Mouse (Mus musculus) hindbrain, postnatal 0 days (tissue): ENCODE data around the gene Pdlim1. TPM values are rescaled to one million over a fixed set of nuclear protein-coding genes. Genes with fewer than 3 reads are reported as not detected.
A peak's percentile ranks its signal among the peaks of the same experiment; 100 is the strongest.

Source experiments
- ATAC-seq: fragments of 200-750 bp; cut with Nextera tagmentation; 2 replicates; pipeline ENCODE4 v1.8.0; 2017; ENCODE audit warnings: mild to moderate bottlenecking, moderate TSS enrichment, moderate library complexity
- DNase-seq: peaks from one replicate; pipeline ENCODE4 v3.0.0-alpha.2; 2015; ENCODE audit warnings: low spot score
- H3K27ac ChIP-seq: fragments of 300-500 bp; sonication (generic); 2 replicates; pipeline ENCODE4 v1.5.1; 2014; ENCODE audit warnings: mild to moderate bottlenecking
- H3K27me3 ChIP-seq: fragments of 300-500 bp; sonication (generic); 2 replicates; pipeline ENCODE4 v1.6.1; 2014; ENCODE audit warnings: low read length, mixed read lengths; ENCODE audit not compliant: insufficient read depth
- H3K36me3 ChIP-seq: fragments of 300-500 bp; sonication (generic); 2 replicates; pipeline ENCODE4 v1.6.1; 2014; ENCODE audit warnings: low read length, mixed read lengths; ENCODE audit not compliant: insufficient read depth
- H3K4me1 ChIP-seq: fragments of 300-500 bp; sonication (generic); 2 replicates; pipeline ENCODE4 v1.6.1; 2014; ENCODE audit warnings: antibody characterized with exemption, low read length, mixed read lengths; ENCODE audit not compliant: insufficient read depth
- H3K4me2 ChIP-seq: fragments of 300-500 bp; sonication (generic); 2 replicates; pipeline ENCODE4 v1.6.1; 2014; ENCODE audit warnings: low read depth, mild to moderate bottlenecking, low read length, moderate library complexity, mixed read lengths
- H3K4me3 ChIP-seq: fragments of 300-500 bp; sonication (generic); 2 replicates; pipeline ENCODE4 v1.5.1; 2014; ENCODE audit warnings: low read length
- H3K9ac ChIP-seq: fragments of 300-500 bp; sonication (generic); replicated peaks from 2 replicates; pipeline ENCODE4 v1.6.1; 2014; ENCODE audit warnings: mild to moderate bottlenecking, low read length, moderate library complexity, mixed read lengths
- H3K9me3 ChIP-seq: fragments of 300-500 bp; sonication (generic); 2 replicates; pipeline ENCODE4 v1.6.1; 2016; ENCODE audit warnings: low read length, mixed read lengths
- CTCF ChIP-seq: IDR thresholded peaks from 2 replicates; pipeline ENCODE4 v1.5.1; 2016; ENCODE audit warnings: antibody characterized with exemption, control low read depth, low read depth
- WGBS: fragments of 180-500 bp; shearing (Covaris S2); extraction: QIAGEN DNeasy Blood & Tissue Kit; methylation state at CpG from one replicate; pipeline ENCODE4 v1.1.7; 2014; 5-methylcytosine and 5-hydroxymethylcytosine counted together
- polyA plus RNA-seq: library from polyadenylated mRNA; unstranded; fragments of >200 nt; fragmentation: Nextera tagmentation; extraction: Ambion mirVana; gene quantifications from 2 replicates; pipeline ENCODE4 v1.2.1, GENCODE M21; 2015
- total RNA-seq: library from RNA; depleted of rRNA; stranded (reverse); fragments of >200 nt; gene quantifications from 2 replicates; pipeline ENCODE4 v1.2.3, GENCODE M21; 2014; rRNA removed

Gene Pdlim1
- 1.2 and 2.8 TPM in 2 replicates for total RNA-seq
- 10.3 and 12.2 TPM in 2 replicates for polyA plus RNA-seq

GRCm38 (mm10) chr19:40271308-40271892, at the start of gene Pdlim1:
Gene Pdlim1 (minus strand): TSS chr19:40271842.
- peaks cover 29% of the 10 kb centered on the region for H3K27me3 ChIP-seq
- peak; percentile 56 for DNase-seq
- no peaks in the 10 kb centered on the region; the same call in 1 of the 2 replicates for H3K4me1 ChIP-seq
- under 1% methylated on average over 47 of the region's 54 CpGs for WGBS
- no peaks in the 10 kb centered on the region for H3K9me3 ChIP-seq
- H3K36me3 ChIP-seq: no peaks in the 10 kb centered on the region
- H3K4me2 ChIP-seq: peak within 1 kb of the TSS; percentile 95
- no peak within 1 kb of the TSS for H3K27ac ChIP-seq
- H3K4me3 ChIP-seq: peak within 1 kb of the TSS; percentile 56
- TF ChIP-seq CTCF: no peak
- ATAC-seq: peak; percentile 77
- peak within 1 kb of the TSS; percentile 47 for H3K9ac ChIP-seq

- H3K27me3 ChIP-seq: no peaks in the 10 kb centered on the region
- no peak for ATAC-seq
- H3K4me2 ChIP-seq: no peak overlapping the region
- TF ChIP-seq CTCF: no peak
- H3K9ac ChIP-seq: no peak overlapping the region
- H3K9me3 ChIP-seq: no peaks in the 10 kb centered on the region
- WGBS: 89% methylated on average over 3 of the region's 3 CpGs
- H3K36me3 ChIP-seq: peaks cover 37% of the 10 kb centered on the region
- no peaks in the 10 kb centered on the region for H3K4me1 ChIP-seq
- H3K27ac ChIP-seq: no peak overlapping the region
- no peak for DNase-seq
- no peak overlapping the region for H3K4me3 ChIP-seq
Observed at GRCm38 (mm10) chr19:40319199-40319598, 47.6 kb upstream of the Pdlim1 start.

- H3K4me2 ChIP-seq: no peak overlapping the region
- DNase-seq: no peak
- no peak overlapping the region for H3K27ac ChIP-seq
- H3K36me3 ChIP-seq: peaks cover 38% of the 10 kb centered on the region
- H3K4me1 ChIP-seq: no peaks in the 10 kb centered on the region
- H3K4me3 ChIP-seq: no peak overlapping the region
- TF ChIP-seq CTCF: no peak
- no peak overlapping the region for H3K9ac ChIP-seq
- H3K9me3 ChIP-seq: no peaks in the 10 kb centered on the region
- no peak for ATAC-seq
- H3K27me3 ChIP-seq: no peaks in the 10 kb centered on the region
- 34% methylated on average over 6 of the region's 6 CpGs for WGBS
Observed at GRCm38 (mm10) chr19:40318511-40318910, 46.9 kb upstream of the Pdlim1 start.

- Histone ChIP-seq H3K27me3 (no peaks in the 10 kb centered on the region), H3K27ac (no peak overlapping the region), H3K4me2 (no peak overlapping the region), H3K9ac (no peak overlapping the region), H3K9me3 (no peaks in the 10 kb centered on the region), H3K36me3 (peaks cover 45% of the 10 kb centered on the region), H3K4me1 (no peaks in the 10 kb centered on the region), H3K4me3 (no peak overlapping the region)
- no peak for TF ChIP-seq CTCF
- ATAC-seq (no peak), DNase-seq (no peak)
- WGBS: 53% methylated on average over 4 of the region's 4 CpGs
Observed at GRCm38 (mm10) chr19:40317001-40317400, 45.4 kb upstream of the Pdlim1 start.

- 94% methylated on average over 11 of the region's 11 CpGs for WGBS
- no peak for TF ChIP-seq CTCF
- no peak overlapping the region for H3K4me2 ChIP-seq
- H3K4me1 ChIP-seq: no peaks in the 10 kb centered on the region
- no peak overlapping the region for H3K27ac ChIP-seq
- H3K27me3 ChIP-seq: no peaks in the 10 kb centered on the region
- H3K36me3 ChIP-seq: peaks cover 49% of the 10 kb centered on the region
- H3K9me3 ChIP-seq: no peaks in the 10 kb centered on the region
- DNase-seq: no peak
- no peak for ATAC-seq
- H3K9ac ChIP-seq: no peak overlapping the region
- no peak overlapping the region for H3K4me3 ChIP-seq
Observed at GRCm38 (mm10) chr19:40314252-40314651, 42.6 kb upstream of the Pdlim1 start.

- 94% methylated on average over 8 of the region's 8 CpGs for WGBS
- Histone ChIP-seq H3K36me3 (peaks cover 40% of the 10 kb centered on the region), H3K9me3 (no peaks in the 10 kb centered on the region), H3K4me3 (no peak overlapping the region), H3K27ac (no peak overlapping the region), H3K4me1 (no peaks in the 10 kb centered on the region), H3K27me3 (no peaks in the 10 kb centered on the region), H3K4me2 (no peak overlapping the region), H3K9ac (no peak overlapping the region)
- ATAC-seq (no peak), DNase-seq (no peak)
- no peak for TF ChIP-seq CTCF
Observed at GRCm38 (mm10) chr19:40311631-40312030, 40.0 kb upstream of the Pdlim1 start.

GRCm38 (mm10) chr19:40310410-40311130, 38.9 kb upstream of the Pdlim1 start:
- ATAC-seq: no peak
- Histone ChIP-seq H3K4me1 (no peaks in the 10 kb centered on the region), H3K9me3 (no peaks in the 10 kb centered on the region), H3K27me3 (no peaks in the 10 kb centered on the region), H3K36me3 (peaks cover 38% of the 10 kb centered on the region), H3K9ac (no peak overlapping the region), H3K4me2 (no peak overlapping the region), H3K4me3 (no peak overlapping the region), H3K27ac (no peak overlapping the region)
- no peak for DNase-seq
- WGBS: 76% methylated on average over 15 of the region's 15 CpGs
- no peak for TF ChIP-seq CTCF
